Mouse (Mus musculus) kidney, embryonic 14.5 days (tissue): ENCODE data around the gene Josd1. TPM values are rescaled to one million over a fixed set of nuclear protein-coding genes. Genes with fewer than 3 reads are reported as not detected.

Experiments used
- polyA plus RNA-seq: library from polyadenylated mRNA; unstranded; fragments of >200 nt; fragmentation: Nextera tagmentation; extraction: Ambion mirVana; gene quantifications from 2 replicates; pipeline ENCODE4 v1.2.1, GENCODE M21; 2014

The Josd1 gene
- polyA plus RNA-seq, 1 experiment from 2014 or later = 13.0 TPM

Other genes with a start within 250 kb of the Josd1 start
- gene Csnk1e, start 232.4 kb downstream of the Josd1 start, polyA plus RNA-seq = 88.8 and 107 TPM in 2 replicates
- gene Kcnj4, start 182.7 kb downstream of the Josd1 start, polyA plus RNA-seq = 0.23 TPM in 1 of 2 replicates, not detected in the other
- 38.2 and 40.1 TPM in 2 replicates for gene Kdelr3, start 171.5 kb downstream of the Josd1 start, polyA plus RNA-seq
- gene Ddx17, start 141.2 kb downstream of the Josd1 start, polyA plus RNA-seq = 84.7 and 93.8 TPM in 2 replicates
- 1.4 and 2.0 TPM in 2 replicates for gene Dmc1, start 82.8 kb downstream of the Josd1 start, polyA plus RNA-seq
- gene Fam227a, start 29.0 kb downstream of the Josd1 start, polyA plus RNA-seq = 1.6 and 2.7 TPM in 2 replicates
- 52.4 and 56.0 TPM in 2 replicates for gene Cby1, start 28.7 kb downstream of the Josd1 start, polyA plus RNA-seq
- gene Tomm22, start 17.1 kb downstream of the Josd1 start, polyA plus RNA-seq = 274 and 346 TPM in 2 replicates
- 20.3 and 31.6 TPM in 2 replicates for gene Gtpbp1, start 2.9 kb upstream of the Josd1 start, polyA plus RNA-seq
- 5.1 and 6.9 TPM in 2 replicates for gene Sun2, start 54.6 kb upstream of the Josd1 start, polyA plus RNA-seq
- 60.1 and 61.6 TPM in 2 replicates for gene Dnal4, start 89.9 kb upstream of the Josd1 start, polyA plus RNA-seq
- gene Nptxr, start 116.8 kb upstream of the Josd1 start, polyA plus RNA-seq = 0.50 and 1.8 TPM in 2 replicates
- 0.22 TPM in 1 of 2 replicates, not detected in the other for gene Npcd, start 146.3 kb upstream of the Josd1 start, polyA plus RNA-seq
- 22.4 and 28.6 TPM in 2 replicates for gene Cbx6, start 146.8 kb upstream of the Josd1 start, polyA plus RNA-seq
- 20.3 and 25.3 TPM in 2 replicates for gene Apobec3, start 203.7 kb upstream of the Josd1 start, polyA plus RNA-seq